Mouse (Mus musculus) forebrain, embryonic 13.5 days (tissue): Measurements from ENCODE around the gene Pkp1. TPM values are rescaled to one million over a fixed set of nuclear protein-coding genes. Genes with fewer than 3 reads are reported as not detected.

Source experiments
- ATAC-seq: fragments of 200-750 bp; cut with Nextera tagmentation; 2 replicates; pipeline ENCODE4 v1.8.0; 2017
- H3K27ac ChIP-seq: fragments of 300-500 bp; sonication (generic); 2 replicates; pipeline ENCODE4 v1.5.1; 2015; ENCODE audit warnings: inconsistent platforms, mild to moderate bottlenecking, moderate library complexity
- H3K27me3 ChIP-seq: fragments of 300-500 bp; sonication (generic); 2 replicates; pipeline ENCODE4 v1.6.1; 2015; ENCODE audit warnings: mild to moderate bottlenecking, inconsistent platforms
- H3K36me3 ChIP-seq: fragments of 300-500 bp; sonication (generic); 2 replicates; pipeline ENCODE4 v1.6.1; 2015; ENCODE audit warnings: mild to moderate bottlenecking, inconsistent platforms; ENCODE audit not compliant: poor library complexity, severe bottlenecking
- H3K4me1 ChIP-seq: fragments of 300-500 bp; sonication (generic); 2 replicates; pipeline ENCODE4 v1.6.1; 2015; ENCODE audit warnings: inconsistent platforms
- H3K4me2 ChIP-seq: fragments of 300-500 bp; sonication (generic); 2 replicates; pipeline ENCODE4 v1.6.1; 2015; ENCODE audit warnings: inconsistent platforms, mild to moderate bottlenecking, moderate library complexity
- H3K4me3 ChIP-seq: fragments of 300-500 bp; sonication (generic); 2 replicates; pipeline ENCODE4 v1.5.1; 2015; ENCODE audit warnings: mild to moderate bottlenecking, inconsistent platforms
- H3K9ac ChIP-seq: fragments of 300-500 bp; sonication (generic); 2 replicates; pipeline ENCODE4 v1.6.1; 2015; ENCODE audit warnings: mild to moderate bottlenecking, inconsistent platforms
- H3K9me3 ChIP-seq: fragments of 300-500 bp; sonication (generic); replicated peaks from 2 replicates; pipeline ENCODE4 v1.6.1; 2016; ENCODE audit warnings: inconsistent platforms
- WGBS: fragments of 180-500 bp; shearing (Covaris S2); methylation state at CpG from one replicate; pipeline ENCODE4 v1.1.7; 2015; 5-methylcytosine and 5-hydroxymethylcytosine counted together
- polyA plus RNA-seq: library from polyadenylated mRNA; unstranded; fragments of >200 nt; fragmentation: Nextera tagmentation; extraction: Ambion mirVana; gene quantifications from 2 replicates; pipeline ENCODE4 v1.2.1, GENCODE M21; 2015

Gene Pkp1
- not detected in 2 replicates for polyA plus RNA-seq

DNA sequence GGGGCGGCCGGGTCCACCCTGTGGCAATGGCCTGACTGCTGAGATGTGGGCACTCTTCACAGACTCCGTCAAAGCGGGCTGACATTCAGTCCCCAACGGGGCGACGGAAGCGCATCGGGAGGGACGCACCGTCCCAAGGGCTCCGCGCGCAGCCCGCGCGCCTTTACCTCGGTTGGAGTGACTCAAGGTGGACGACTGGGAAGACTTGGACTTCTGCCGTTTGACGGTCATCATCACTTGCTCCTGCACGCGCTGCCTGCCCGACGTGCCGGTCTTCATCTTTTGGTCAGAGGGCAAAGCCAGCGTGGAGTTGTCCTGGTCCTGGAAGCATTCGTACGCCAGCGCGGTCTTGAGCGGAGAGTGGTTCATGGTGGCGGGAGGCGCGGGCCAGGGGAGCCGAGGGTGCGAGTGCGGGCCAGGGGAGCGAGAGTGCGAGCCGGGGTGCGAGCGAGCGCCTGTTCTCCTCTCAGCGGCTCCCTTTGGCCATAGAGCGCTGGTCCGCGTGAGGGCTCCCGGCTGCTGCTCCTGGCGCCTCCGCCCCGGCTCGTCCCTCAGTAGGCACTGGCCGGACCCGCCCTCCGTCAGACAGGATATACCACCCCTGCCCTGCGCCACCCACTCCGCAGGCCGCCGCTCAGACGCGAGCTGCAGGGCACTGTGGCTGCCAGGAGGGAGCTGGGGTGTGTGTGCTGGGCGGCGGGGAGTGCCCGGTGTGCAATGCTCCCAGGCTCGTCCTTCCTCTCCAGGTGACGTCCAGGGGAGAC, at the start of gene Pkp1:
Pkp1 (minus strand) TSS at position 564 of the 764 bp plus-strand sequence.
- no peaks in the 10 kb centered on the region for H3K9me3 ChIP-seq
- peak within 1 kb of the TSS; percentile 48 for H3K4me2 ChIP-seq
- peaks cover 9% of the 10 kb centered on the region for H3K4me1 ChIP-seq
- no peak within 1 kb of the TSS for H3K9ac ChIP-seq
- peaks cover 89% of the 10 kb centered on the region for H3K27me3 ChIP-seq
- H3K36me3 ChIP-seq: no peaks in the 10 kb centered on the region
- under 1% methylated on average over 67 of the region's 67 CpGs for WGBS
- ATAC-seq: no peak
- H3K4me3 ChIP-seq: peak within 1 kb of the TSS; percentile 23
- no peak within 1 kb of the TSS for H3K27ac ChIP-seq

GRCm38 (mm10) chr1:135967739-135968138, 48.7 kb upstream of the Pkp1 start:
- Histone ChIP-seq H3K9ac (no peak overlapping the region), H3K9me3 (no peaks in the 10 kb centered on the region), H3K4me2 (no peak overlapping the region), H3K36me3 (no peaks in the 10 kb centered on the region), H3K27ac (no peak overlapping the region), H3K27me3 (0 out of 2 replicates have a peak, but pooled peaks cover 5% of the 10 kb centered on the region), H3K4me3 (no peak overlapping the region), H3K4me1 (no peaks in the 10 kb centered on the region)
- 82% methylated on average over 4 of the region's 4 CpGs for WGBS
- no peak for ATAC-seq

GRCm38 (mm10) chr1:135964561-135964960, 45.6 kb upstream of the Pkp1 start:
- no peaks in the 10 kb centered on the region for H3K36me3 ChIP-seq
- no peak for ATAC-seq
- H3K27ac ChIP-seq: no peak overlapping the region
- H3K4me2 ChIP-seq: no peak overlapping the region
- no peaks in the 10 kb centered on the region for H3K9me3 ChIP-seq
- no peak overlapping the region for H3K4me3 ChIP-seq
- 0 out of 2 replicates have a peak, but pooled peaks cover 8% of the 10 kb centered on the region for H3K27me3 ChIP-seq
- WGBS: 74% methylated on average over 11 of the region's 11 CpGs
- H3K9ac ChIP-seq: no peak overlapping the region
- H3K4me1 ChIP-seq: no peaks in the 10 kb centered on the region

- 0 out of 2 replicates have a peak, but pooled peaks cover 8% of the 10 kb centered on the region for H3K27me3 ChIP-seq
- no peak overlapping the region for H3K9ac ChIP-seq
- no peaks in the 10 kb centered on the region for H3K9me3 ChIP-seq
- no peaks in the 10 kb centered on the region for H3K36me3 ChIP-seq
- no peak overlapping the region for H3K4me2 ChIP-seq
- H3K27ac ChIP-seq: no peak overlapping the region
- H3K4me3 ChIP-seq: no peak overlapping the region
- 69% methylated on average over 5 of the region's 5 CpGs for WGBS
- no peak for ATAC-seq
- H3K4me1 ChIP-seq: no peaks in the 10 kb centered on the region
Measured at GRCm38 (mm10) chr1:135963177-135963576, 44.2 kb upstream of the Pkp1 start.

GRCm38 (mm10) chr1:135958483-135958882, 39.5 kb upstream of the Pkp1 start:
- no peak overlapping the region for H3K9ac ChIP-seq
- ATAC-seq: peak; percentile 33; the same call in 1 of the 2 replicates
- no peak overlapping the region for H3K4me3 ChIP-seq
- H3K27me3 ChIP-seq: 0 out of 2 replicates have a peak, but pooled peaks cover 6% of the 10 kb centered on the region
- H3K9me3 ChIP-seq: no peaks in the 10 kb centered on the region
- no peaks in the 10 kb centered on the region for H3K4me1 ChIP-seq
- no peaks in the 10 kb centered on the region for H3K36me3 ChIP-seq
- 53% methylated on average over 4 of the region's 4 CpGs for WGBS
- no peak overlapping the region for H3K4me2 ChIP-seq
- H3K27ac ChIP-seq: no peak overlapping the region

- ATAC-seq: no peak
- no peaks in the 10 kb centered on the region for H3K36me3 ChIP-seq
Measured at GRCm38 (mm10) chr1:135948871-135949270, 29.9 kb upstream of the Pkp1 start.

DNA sequence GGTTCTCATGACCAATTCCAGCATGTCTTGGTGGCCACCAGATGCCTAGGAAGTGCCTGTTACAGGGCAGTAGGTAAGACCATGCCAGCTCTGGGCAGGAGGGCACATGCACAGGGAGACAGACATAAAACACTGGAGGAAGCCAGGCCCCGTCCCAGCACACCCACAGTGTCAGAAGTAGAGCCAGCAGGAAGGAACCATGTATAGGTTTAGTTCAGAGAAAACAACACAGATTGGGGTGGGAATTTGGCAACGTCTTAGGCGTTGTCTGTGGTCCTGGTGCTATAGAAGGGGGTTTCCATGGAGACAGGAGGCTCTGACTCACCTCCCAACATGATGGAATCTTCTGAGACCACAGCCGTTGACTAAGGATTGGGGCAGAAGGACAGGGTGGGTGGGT, 27.2 kb upstream of the Pkp1 start:
- H3K4me3 ChIP-seq: no peak overlapping the region
- WGBS: 61% methylated on average over 4 of the region's 4 CpGs
- no peaks in the 10 kb centered on the region for H3K4me1 ChIP-seq
- H3K4me2 ChIP-seq: no peak overlapping the region
- H3K27ac ChIP-seq: no peak overlapping the region
- no peaks in the 10 kb centered on the region for H3K9me3 ChIP-seq
- H3K27me3 ChIP-seq: peaks cover 16% of the 10 kb centered on the region
- no peak overlapping the region for H3K9ac ChIP-seq
- ATAC-seq: no peak
- no peaks in the 10 kb centered on the region for H3K36me3 ChIP-seq

More at GRCm38 (mm10) chr1:135948871-135949270, 29.9 kb upstream of the Pkp1 start:
- WGBS: 68% methylated on average over 2 of the region's 2 CpGs
- Histone ChIP-seq H3K27me3 (peaks cover 5% of the 10 kb centered on the region; the same call in 1 of the 2 replicates), H3K4me2 (no peak overlapping the region), H3K4me1 (no peaks in the 10 kb centered on the region), H3K27ac (no peak overlapping the region), H3K9me3 (no peaks in the 10 kb centered on the region), H3K4me3 (no peak overlapping the region), H3K9ac (no peak overlapping the region)

GRCm38 (mm10) chr1:135945711-135946110, 26.7 kb upstream of the Pkp1 start:
- no peaks in the 10 kb centered on the region for H3K36me3 ChIP-seq
- H3K27ac ChIP-seq: no peak overlapping the region
- no peaks in the 10 kb centered on the region for H3K4me1 ChIP-seq
- no peak for ATAC-seq
- WGBS: 8% methylated on average over 7 of the region's 7 CpGs
- H3K27me3 ChIP-seq: peaks cover 19% of the 10 kb centered on the region
- no peak overlapping the region for H3K4me3 ChIP-seq
- H3K9me3 ChIP-seq: no peaks in the 10 kb centered on the region
- no peak overlapping the region for H3K4me2 ChIP-seq
- H3K9ac ChIP-seq: no peak overlapping the region

GRCm38 (mm10) chr1:135944526-135945259, 25.7 kb upstream of the Pkp1 start:
- Histone ChIP-seq H3K4me2 (peak overlapping the region; percentile 27; the same call in 1 of the 2 replicates), H3K9me3 (no peaks in the 10 kb centered on the region), H3K4me1 (no peaks in the 10 kb centered on the region), H3K36me3 (no peaks in the 10 kb centered on the region), H3K9ac (no peak overlapping the region), H3K27me3 (peaks cover 19% of the 10 kb centered on the region), H3K4me3 (no peak overlapping the region), H3K27ac (no peak overlapping the region)
- ATAC-seq: peak; percentile 83
- 46% methylated on average over 12 of the region's 12 CpGs for WGBS

DNA sequence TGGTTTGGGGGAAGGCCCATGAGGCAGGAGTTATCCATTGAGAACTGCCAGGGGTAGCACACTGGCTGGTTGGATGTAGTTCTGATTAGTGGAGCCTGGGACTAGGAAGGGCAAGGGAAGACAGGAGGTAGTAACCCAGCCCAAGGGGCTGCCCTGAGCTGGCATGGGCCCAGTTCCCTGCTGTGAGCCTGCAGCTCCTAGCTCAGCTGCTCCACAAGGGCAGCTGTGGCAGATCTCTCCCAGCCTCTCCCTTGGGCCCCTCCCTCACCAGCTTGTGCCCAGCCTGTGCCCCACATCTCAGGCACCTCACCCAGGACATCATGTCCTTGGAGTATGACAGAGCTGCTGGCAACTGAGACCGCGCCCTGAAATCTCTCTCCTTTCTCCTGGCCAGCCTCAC, 24.7 kb upstream of the Pkp1 start:
- H3K9me3 ChIP-seq: no peaks in the 10 kb centered on the region
- H3K4me2 ChIP-seq: no peak overlapping the region
- 91% methylated on average over 2 of the region's 2 CpGs for WGBS
- H3K27me3 ChIP-seq: peaks cover 19% of the 10 kb centered on the region
- H3K4me1 ChIP-seq: no peaks in the 10 kb centered on the region
- 0 out of 2 replicates have a peak, but pooled peaks have one; percentile 13 for ATAC-seq
- no peak overlapping the region for H3K4me3 ChIP-seq
- H3K9ac ChIP-seq: no peak overlapping the region
- H3K27ac ChIP-seq: no peak overlapping the region
- no peaks in the 10 kb centered on the region for H3K36me3 ChIP-seq

- Histone ChIP-seq H3K9me3 (no peaks in the 10 kb centered on the region), H3K27ac (no peak overlapping the region), H3K4me3 (no peak overlapping the region), H3K4me2 (no peak overlapping the region), H3K27me3 (peaks cover 19% of the 10 kb centered on the region), H3K9ac (no peak overlapping the region), H3K4me1 (no peaks in the 10 kb centered on the region), H3K36me3 (no peaks in the 10 kb centered on the region)
- WGBS: 40% methylated on average over 7 of the region's 7 CpGs
- ATAC-seq: no peak
Measured at GRCm38 (mm10) chr1:135942116-135942515, 23.1 kb upstream of the Pkp1 start.
